Mouse (Mus musculus) heart, embryonic 12.5 days (tissue): ENCODE data around the gene Jade3. TPM values are rescaled to one million over a fixed set of nuclear protein-coding genes. Genes with fewer than 3 reads are reported as not detected.
"Not testable (repeated sequence)": the region's sequence is repeated elsewhere in the genome, so short reads cannot be mapped to it uniquely, and the experiment has no call there.

Experiments used
- ATAC-seq: fragments of 200-750 bp; cut with Nextera tagmentation; 2 replicates; pipeline ENCODE4 v1.8.0; 2017; ENCODE audit warnings: moderate TSS enrichment, moderate library complexity; ENCODE audit not compliant: insufficient number of reproducible peaks, low FRiP score
- H3K27ac ChIP-seq: fragments of 300-500 bp; sonication (generic); 2 replicates; pipeline ENCODE4 v1.5.1; 2016; ENCODE audit warnings: mild to moderate bottlenecking, moderate library complexity; ENCODE audit not compliant: poor library complexity, severe bottlenecking
- H3K27me3 ChIP-seq: fragments of 300-500 bp; sonication (generic); replicated peaks from 2 replicates; pipeline ENCODE4 v1.6.1; 2016; ENCODE audit warnings: mild to moderate bottlenecking, moderate library complexity
- H3K36me3 ChIP-seq: fragments of 300-500 bp; sonication (generic); 2 replicates; pipeline ENCODE4 v1.6.1; 2016; ENCODE audit warnings: mild to moderate bottlenecking, moderate library complexity
- H3K4me1 ChIP-seq: fragments of 300-500 bp; sonication (generic); replicated peaks from 2 replicates; pipeline ENCODE4 v1.6.1; 2016; ENCODE audit warnings: mild to moderate bottlenecking
- H3K4me2 ChIP-seq: fragments of 300-500 bp; sonication (generic); 2 replicates; pipeline ENCODE4 v1.6.1; 2016; ENCODE audit warnings: mild to moderate bottlenecking, moderate library complexity
- H3K4me3 ChIP-seq: fragments of 300-500 bp; sonication (generic); 2 replicates; pipeline ENCODE4 v1.5.1; 2016; ENCODE audit warnings: mild to moderate bottlenecking
- H3K9ac ChIP-seq: fragments of 300-500 bp; sonication (generic); 2 replicates; pipeline ENCODE4 v1.6.1; 2016; ENCODE audit warnings: mild to moderate bottlenecking, moderate library complexity
- H3K9me3 ChIP-seq: fragments of 300-500 bp; sonication (generic); replicated peaks from 2 replicates; pipeline ENCODE4 v1.6.1; 2016; ENCODE audit warnings: mild to moderate bottlenecking, moderate library complexity
- WGBS: fragments of 180-500 bp; shearing (Covaris S2); methylation state at CpG from one replicate; pipeline ENCODE4 v1.1.7; 2016; 5-methylcytosine and 5-hydroxymethylcytosine counted together
- polyA plus RNA-seq: library from polyadenylated mRNA; unstranded; fragments of >200 nt; fragmentation: Nextera tagmentation; extraction: Ambion mirVana; gene quantifications from 2 replicates; pipeline ENCODE4 v1.2.1, GENCODE M21; 2016

Jade3 gene
- 7.1 and 7.4 TPM in 2 replicates for polyA plus RNA-seq

DNA sequence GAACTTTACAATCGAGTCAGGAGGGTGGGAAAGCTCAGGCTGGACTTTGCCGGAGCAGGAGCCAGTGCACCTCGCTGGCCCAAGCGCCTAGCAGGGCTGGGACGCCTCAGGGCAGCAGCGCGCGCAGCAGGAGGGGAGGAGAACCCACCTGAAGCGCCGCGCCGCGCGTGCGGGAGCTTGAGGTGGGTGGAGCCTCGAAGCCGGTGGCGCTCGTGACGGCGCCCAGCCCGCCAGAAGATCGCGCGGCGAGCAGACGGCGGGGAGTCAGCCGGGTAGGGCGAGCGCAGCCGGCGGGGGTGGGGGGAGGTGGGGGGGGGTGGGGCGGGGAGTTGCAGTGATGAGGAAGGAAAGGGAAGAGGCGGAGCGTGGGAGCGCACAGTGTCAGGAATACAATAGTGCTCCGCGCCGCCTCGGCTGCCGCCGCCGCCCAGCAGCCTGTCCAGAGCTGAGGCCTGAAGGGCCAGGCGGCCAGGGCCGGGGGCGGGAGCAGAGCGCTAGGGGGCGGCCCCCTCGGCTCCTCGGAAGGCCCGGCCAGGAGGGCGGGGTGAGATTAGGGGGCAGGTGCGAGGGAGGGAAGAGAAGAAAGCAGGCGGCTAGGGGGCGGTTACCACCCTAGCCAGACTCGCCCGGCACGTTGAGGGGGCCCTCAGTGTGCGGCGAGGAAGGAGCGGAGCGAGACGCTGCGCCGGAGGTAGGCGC is at the start of gene Jade3:
Jade3 (plus strand) TSS at position 549 of the 699 bp plus-strand sequence.
- whole genome bisulfite sequencing: 12% methylated on average over 53 of the region's 67 CpGs
- H3K27me3 ChIP-seq: no peaks in the 10 kb centered on the region
- peak within 1 kb of the TSS; percentile 78 for H3K9ac ChIP-seq

DNA sequence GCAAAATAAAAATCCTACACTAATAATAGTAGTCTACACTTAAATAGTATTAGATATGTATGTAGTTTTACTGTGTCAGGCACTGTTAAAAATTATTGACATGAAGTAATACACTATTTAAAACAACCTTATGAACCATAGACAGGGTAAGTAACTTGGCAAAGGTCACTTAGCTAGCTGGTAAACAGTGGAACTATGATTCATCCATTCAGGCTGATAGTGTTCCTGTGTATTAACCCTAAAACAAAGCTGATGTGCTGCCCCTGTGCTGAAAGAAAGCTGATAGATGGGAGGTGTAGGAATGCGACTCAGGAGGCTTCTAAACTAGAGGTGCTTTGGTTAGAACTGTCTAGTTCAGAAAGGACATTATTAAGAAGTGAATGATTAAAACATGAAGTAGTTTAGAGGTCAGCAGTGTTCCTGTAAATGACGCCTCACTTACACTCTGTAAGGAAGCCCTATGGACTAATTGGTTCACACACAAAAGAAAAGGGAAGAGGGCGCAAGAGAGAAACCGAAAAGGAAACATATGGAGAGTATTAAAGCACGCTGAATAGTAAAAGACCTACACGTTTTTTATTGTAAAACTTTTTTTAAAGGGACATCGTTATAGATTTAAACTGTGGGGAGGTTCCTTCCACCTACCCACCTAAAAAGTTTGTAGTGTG is 46.0 kb upstream of the Jade3 start:
- Histone ChIP-seq H3K4me2 (no peak overlapping the region), H3K9ac (no peak overlapping the region), H3K4me1 (no peaks in the 10 kb centered on the region), H3K4me3 (no peak overlapping the region), H3K27ac (no peak overlapping the region), H3K9me3 (no peaks in the 10 kb centered on the region), H3K36me3 (peaks cover 6% of the 10 kb centered on the region; the same call in 1 of the 2 replicates), H3K27me3 (no peaks in the 10 kb centered on the region)
- no peak for ATAC-seq
- WGBS: 73% methylated on average over 7 of the region's 7 CpGs

More for the DNA sequence above, at the start of gene Jade3:
- Histone ChIP-seq H3K4me3 (peak within 1 kb of the TSS; percentile 66), H3K4me1 (no peaks in the 10 kb centered on the region), H3K4me2 (peak within 1 kb of the TSS; percentile 66), H3K27ac (peak within 1 kb of the TSS; percentile 87), H3K9me3 (no peaks in the 10 kb centered on the region), H3K36me3 (peaks cover 6% of the 10 kb centered on the region; the same call in 1 of the 2 replicates)
- peak; percentile 97 for ATAC-seq

DNA sequence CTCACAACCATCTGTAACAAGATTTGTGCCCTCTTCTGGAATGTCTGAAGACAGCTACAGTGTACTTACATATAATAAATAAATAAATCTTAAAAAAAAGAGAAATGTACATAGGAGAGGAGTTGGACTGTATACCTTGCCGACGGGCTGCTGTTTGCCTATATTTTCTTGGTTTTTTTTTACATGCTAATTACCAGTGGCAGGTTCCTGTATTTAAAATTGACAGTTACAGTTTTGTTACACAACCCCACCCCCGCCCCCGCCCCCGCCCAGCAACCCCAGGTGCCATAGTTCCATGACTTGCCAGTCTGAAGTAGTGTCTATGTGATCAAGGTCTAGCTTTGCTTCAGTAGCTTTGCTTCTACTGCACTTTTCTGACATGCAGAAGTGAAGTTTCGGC is 43.2 kb upstream of the Jade3 start:
- no peaks in the 10 kb centered on the region for H3K9me3 ChIP-seq
- no peaks in the 10 kb centered on the region for H3K4me1 ChIP-seq
- H3K27ac ChIP-seq: no peak overlapping the region
- no peak overlapping the region for H3K4me3 ChIP-seq
- H3K9ac ChIP-seq: no peak overlapping the region
- WGBS: 87% methylated on average over 6 of the region's 6 CpGs
- no peak overlapping the region for H3K4me2 ChIP-seq
- H3K36me3 ChIP-seq: peaks cover 6% of the 10 kb centered on the region; the same call in 1 of the 2 replicates
- no peak for ATAC-seq
- H3K27me3 ChIP-seq: no peaks in the 10 kb centered on the region

DNA sequence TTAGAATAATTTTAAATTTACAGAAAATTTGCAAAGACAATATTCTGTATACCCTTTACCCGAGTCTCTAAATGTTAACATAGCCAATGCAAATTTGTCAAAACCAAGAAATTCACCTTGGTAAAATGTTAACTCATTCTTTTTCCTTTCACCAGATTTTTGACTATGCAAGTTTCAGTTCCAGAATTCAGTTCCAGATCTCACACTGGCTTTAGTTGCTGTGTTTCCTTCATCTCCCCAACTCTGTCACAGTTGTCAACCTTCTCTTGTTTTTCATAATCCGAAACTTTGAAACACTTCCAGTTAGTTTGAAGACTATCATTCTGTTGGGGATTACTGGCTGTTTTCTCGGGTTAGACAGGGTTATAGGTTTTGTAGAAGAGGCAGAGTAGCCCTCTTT is 38.5 kb upstream of the Jade3 start:
- Histone ChIP-seq H3K4me3 (no peak overlapping the region), H3K36me3 (peaks cover 6% of the 10 kb centered on the region; the same call in 1 of the 2 replicates), H3K9me3 (no peaks in the 10 kb centered on the region), H3K27ac (no peak overlapping the region), H3K4me1 (no peaks in the 10 kb centered on the region), H3K4me2 (no peak overlapping the region), H3K9ac (no peak overlapping the region), H3K27me3 (no peaks in the 10 kb centered on the region)
- WGBS: 65% methylated on average over 3 of the region's 3 CpGs
- no peak for ATAC-seq

DNA sequence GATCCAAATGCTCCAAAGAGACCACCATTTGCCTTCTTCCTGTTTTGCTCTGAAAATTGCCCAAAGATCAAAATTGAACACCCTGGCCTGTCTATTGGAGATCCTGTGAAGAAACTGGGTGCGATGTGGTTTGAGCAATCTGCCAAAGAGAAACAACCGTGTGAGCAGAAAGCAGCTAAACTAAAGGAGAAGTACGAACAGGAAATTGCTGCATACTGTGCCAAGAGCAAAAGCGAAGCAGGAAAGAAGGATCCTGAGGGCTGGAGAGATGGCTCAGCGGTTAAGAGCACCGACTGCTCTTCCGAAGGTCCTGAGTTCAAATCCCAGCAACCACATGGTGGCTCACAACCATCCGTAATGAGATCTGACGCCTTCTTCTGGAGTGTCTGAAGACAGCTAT is 33.5 kb upstream of the Jade3 start:
- H3K27me3 ChIP-seq, ATAC-seq, H3K4me3 ChIP-seq, H3K4me2 ChIP-seq, H3K9me3 ChIP-seq, H3K9ac ChIP-seq, H3K27ac ChIP-seq, H3K4me1 ChIP-seq, H3K36me3 ChIP-seq: not testable (repeated sequence)
- WGBS: 90% methylated on average over 9 of the region's 9 CpGs

DNA sequence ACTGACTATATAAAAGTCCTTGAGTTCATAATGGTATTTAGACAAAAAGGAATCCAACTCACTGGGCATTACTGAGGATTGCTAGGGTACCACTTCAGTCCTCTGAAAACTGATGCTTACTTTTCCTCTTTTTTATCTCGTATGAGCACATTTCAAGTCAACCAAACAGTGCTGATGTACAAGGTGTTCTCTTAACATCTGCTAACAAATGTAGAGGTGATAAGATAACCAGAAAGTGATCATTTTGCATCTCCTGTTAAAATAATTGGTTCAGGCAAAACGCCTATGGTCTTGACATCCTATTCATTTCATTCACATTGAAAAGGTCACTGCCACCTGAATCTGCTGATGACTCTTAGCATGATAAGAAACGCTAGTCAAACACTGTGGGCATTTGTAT is 32.5 kb upstream of the Jade3 start:
- no peaks in the 10 kb centered on the region for H3K36me3 ChIP-seq
- H3K27me3 ChIP-seq: no peaks in the 10 kb centered on the region
- H3K4me1 ChIP-seq: no peaks in the 10 kb centered on the region
- H3K9me3 ChIP-seq: no peaks in the 10 kb centered on the region
- no peak overlapping the region for H3K9ac ChIP-seq
- H3K4me3 ChIP-seq: no peak overlapping the region
- no peak for ATAC-seq
- no peak overlapping the region for H3K27ac ChIP-seq
- H3K4me2 ChIP-seq: no peak overlapping the region
- WGBS: 63% methylated on average over 3 of the region's 3 CpGs

DNA sequence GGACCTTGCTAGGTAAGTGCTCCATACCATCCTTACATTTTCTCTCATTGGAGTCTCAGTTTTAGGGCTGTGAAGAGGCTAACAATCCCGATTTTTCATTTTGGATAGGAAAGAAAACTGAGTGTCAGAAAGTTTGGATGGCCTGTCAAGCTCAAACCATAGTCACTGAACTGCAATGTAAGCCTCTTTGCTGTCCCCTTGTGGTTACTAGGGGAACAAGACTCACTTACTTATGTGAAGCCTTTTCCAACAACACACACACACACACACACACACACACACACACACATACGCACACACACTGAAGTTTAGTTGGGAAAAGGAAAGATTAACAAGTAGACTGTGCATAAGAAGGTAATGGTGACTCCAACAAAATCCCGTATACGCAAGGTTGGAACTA is 21.4 kb upstream of the Jade3 start:
- Histone ChIP-seq H3K4me2 (no peak overlapping the region), H3K4me1 (no peaks in the 10 kb centered on the region), H3K36me3 (peaks cover 2% of the 10 kb centered on the region; the same call in 1 of the 2 replicates), H3K27me3 (no peaks in the 10 kb centered on the region), H3K9ac (no peak overlapping the region), H3K4me3 (no peak overlapping the region), H3K27ac (no peak overlapping the region), H3K9me3 (no peaks in the 10 kb centered on the region)
- WGBS: 72% methylated on average over 4 of the region's 4 CpGs
- no peak for ATAC-seq

DNA sequence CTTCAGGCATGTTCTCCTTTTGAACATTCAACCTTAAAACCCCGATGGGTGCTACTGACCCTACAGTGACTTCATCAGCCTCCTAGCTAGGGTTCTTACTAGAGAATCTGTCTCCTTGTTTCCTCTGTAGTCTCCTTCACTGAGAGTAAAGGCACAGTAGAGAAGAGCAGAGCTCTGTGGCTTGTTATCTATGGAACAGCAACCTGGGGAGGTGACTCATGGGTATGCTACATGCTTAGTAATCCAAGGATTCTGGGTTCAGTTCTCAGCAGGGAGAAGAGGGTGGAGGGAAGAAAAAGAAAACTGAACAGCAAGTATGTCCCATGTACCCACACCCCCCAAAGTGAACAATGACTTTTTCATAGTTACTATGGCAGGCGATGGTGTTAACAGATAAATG is 18.6 kb upstream of the Jade3 start:
- Histone ChIP-seq H3K27me3 (no peaks in the 10 kb centered on the region), H3K4me2 (no peak overlapping the region), H3K27ac (no peak overlapping the region), H3K36me3 (peaks cover 2% of the 10 kb centered on the region; the same call in 1 of the 2 replicates), H3K9me3 (no peaks in the 10 kb centered on the region), H3K9ac (no peak overlapping the region), H3K4me3 (no peak overlapping the region), H3K4me1 (no peaks in the 10 kb centered on the region)
- ATAC-seq: no peak
- WGBS: 87% methylated on average over 2 of the region's 2 CpGs

DNA sequence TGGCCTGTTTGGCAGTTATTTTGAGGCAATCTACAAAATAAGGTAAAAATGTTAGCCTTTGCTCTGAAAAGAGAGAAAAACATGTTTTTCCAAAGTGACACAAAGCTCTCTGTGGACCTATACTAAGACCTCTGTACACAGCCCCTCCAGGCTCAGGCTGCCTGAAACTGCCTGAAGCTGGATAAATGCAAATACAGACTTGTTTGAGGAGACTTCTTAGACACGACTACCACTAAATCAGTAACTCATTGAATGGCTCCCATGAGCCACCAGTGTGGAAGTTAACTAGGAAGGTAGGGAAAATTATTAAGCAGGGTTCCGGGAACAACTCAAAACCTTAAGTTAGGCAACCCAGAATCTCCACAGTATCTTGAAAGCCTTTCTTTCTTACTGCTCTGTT is 17.8 kb upstream of the Jade3 start:
- Histone ChIP-seq H3K4me3 (no peak overlapping the region), H3K9ac (no peak overlapping the region), H3K4me1 (no peaks in the 10 kb centered on the region), H3K36me3 (peaks cover 2% of the 10 kb centered on the region; the same call in 1 of the 2 replicates), H3K27ac (no peak overlapping the region), H3K4me2 (no peak overlapping the region), H3K27me3 (no peaks in the 10 kb centered on the region), H3K9me3 (no peaks in the 10 kb centered on the region)
- WGBS: 66% methylated on average over 2 of the region's 2 CpGs
- no peak for ATAC-seq

DNA sequence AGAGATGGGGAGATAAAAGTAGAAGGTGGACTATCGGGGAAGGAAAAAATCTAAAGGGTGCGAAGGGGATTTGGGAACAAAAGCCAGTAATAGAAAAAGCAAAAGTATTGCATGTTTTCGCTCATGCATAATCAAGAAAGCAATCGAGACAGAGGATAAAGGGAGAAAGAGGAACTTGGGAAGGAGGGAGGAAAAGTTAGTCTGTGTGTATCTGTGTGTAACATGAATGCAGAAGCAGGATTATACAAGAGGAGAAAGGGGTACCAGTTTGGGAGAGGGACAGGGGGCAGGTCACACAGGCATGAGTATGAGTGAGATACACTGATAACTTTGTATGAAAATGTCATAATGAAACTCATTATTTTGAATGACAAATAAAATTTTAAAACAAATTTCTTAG is 14.1 kb upstream of the Jade3 start:
- Histone ChIP-seq H3K4me1 (no peaks in the 10 kb centered on the region), H3K9ac (no peak overlapping the region), H3K36me3 (no peaks in the 10 kb centered on the region), H3K9me3 (no peaks in the 10 kb centered on the region), H3K27me3 (no peaks in the 10 kb centered on the region), H3K4me2 (no peak overlapping the region), H3K27ac (no peak overlapping the region), H3K4me3 (no peak overlapping the region)
- no peak for ATAC-seq
- 85% methylated on average over 4 of the region's 4 CpGs for WGBS

DNA sequence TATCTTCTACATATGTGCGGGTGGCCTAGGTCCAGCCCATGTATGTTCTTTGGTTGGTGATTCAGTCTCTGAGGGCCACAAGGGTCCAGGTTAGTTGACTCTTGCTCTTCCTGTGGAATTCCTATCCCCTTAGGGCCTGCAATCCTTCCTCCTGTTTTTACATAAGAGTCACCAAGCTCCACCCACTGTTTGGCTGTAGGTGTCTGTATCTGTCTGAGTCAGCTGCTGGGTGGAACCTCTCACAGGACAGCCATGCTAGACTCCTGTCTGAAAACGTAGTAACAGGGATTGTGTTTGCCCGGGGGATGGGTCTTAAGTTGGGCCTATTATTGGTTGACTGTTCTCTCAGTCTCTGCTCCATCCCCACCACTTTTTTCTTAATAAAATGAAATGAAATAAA is 13.3 kb upstream of the Jade3 start:
- no peaks in the 10 kb centered on the region for H3K27me3 ChIP-seq
- ATAC-seq: 0 out of 2 replicates have a peak, but pooled peaks have one; percentile 29
- no peak overlapping the region for H3K4me2 ChIP-seq
- H3K9me3 ChIP-seq: no peaks in the 10 kb centered on the region
- H3K27ac ChIP-seq: no peak overlapping the region
- H3K4me3 ChIP-seq: no peak overlapping the region
- no peaks in the 10 kb centered on the region for H3K4me1 ChIP-seq
- H3K36me3 ChIP-seq: no peaks in the 10 kb centered on the region
- 67% methylated on average over 3 of the region's 3 CpGs for WGBS
- no peak overlapping the region for H3K9ac ChIP-seq
